Comparison of ENCODE assay signal across 25 mouse cellular contexts in genomic region chr13:41753114-41753513, GRCm38 (mm10).
DNase-seq lines count a peak whose midpoint lies in the region; ATAC-seq lines count a peak whose summit lies in the region.
"Had no signal": no experiment of that assay in that cellular context is flagged by ENCODE, and none has a peak within 500 bp of the region (broad histone marks: within the 10 kb centered on the region; RNA-seq: fewer than 3 reads in every experiment).

No protein-coding gene starts in this region.

- H3K9ac ChIP-seq in heart, embryonic 14.5 days (ENCODE audit: low read length), result no peak overlapping the region
- no peak overlapping the region for H3K9ac ChIP-seq in kidney, embryonic 15.5 days
- H3K9ac ChIP-seq: forebrain, embryonic 13.5 days; hindbrain, embryonic 13.5 days; intestine, embryonic 15.5 days had no signal

- H3K9me3 ChIP-seq in heart, embryonic 10.5 days, result no peaks in the 10 kb centered on the region
- H3K9me3 ChIP-seq in heart, embryonic 14.5 days (ENCODE audit: control insufficient read depth, low read length), result no peaks in the 10 kb centered on the region
- no peaks in the 10 kb centered on the region for H3K9me3 ChIP-seq in kidney, embryonic 15.5 days (replicated peaks)
- H3K9me3 ChIP-seq: forebrain, embryonic 10.5 days; G1E; hindbrain, embryonic 10.5 days; hindbrain, embryonic 13.5 days; intestine, embryonic 15.5 days had no signal

- peak overlapping the region; percentile 16; the same call in 1 of the 2 replicates for H3K27ac ChIP-seq in heart, embryonic 10.5 days
- no peak overlapping the region for H3K27ac ChIP-seq in heart, embryonic 14.5 days (replicated peaks in 1 of 2; ENCODE audit: control insufficient read depth in 1 of 2, insufficient read depth in 1 of 2, low read depth in 2 of 2, low read length in 2 of 2)
- no peak overlapping the region for H3K27ac ChIP-seq in kidney, embryonic 15.5 days
- H3K27ac ChIP-seq: forebrain, embryonic 10.5 days; forebrain, embryonic 13.5 days; hindbrain, embryonic 10.5 days; hindbrain, embryonic 13.5 days; intestine, embryonic 15.5 days had no signal

- H3K4me2 ChIP-seq in heart, embryonic 14.5 days (ENCODE audit: low read length), result no peak overlapping the region
- no peak overlapping the region for H3K4me2 ChIP-seq in kidney, embryonic 15.5 days
- H3K4me2 ChIP-seq: forebrain, embryonic 13.5 days; hindbrain, embryonic 13.5 days; intestine, embryonic 15.5 days had no signal

- peaks cover 26% of the 10 kb centered on the region for H3K4me1 ChIP-seq in heart, embryonic 10.5 days
- H3K4me1 ChIP-seq in heart, embryonic 14.5 days (ENCODE audit: control insufficient read depth in 2 of 2, insufficient read depth in 2 of 2, low read length in 2 of 2), result peaks cover 17 to 24% of the 10 kb centered on the region in 2 experiments
- H3K4me1 ChIP-seq in kidney, embryonic 15.5 days, result no peaks in the 10 kb centered on the region
- H3K4me1 ChIP-seq: forebrain, embryonic 13.5 days; hindbrain, embryonic 13.5 days; intestine, embryonic 15.5 days had no signal

- WGBS in heart, embryonic 10.5 days, result 38% methylated on average over 5 of the region's 5 CpGs
- WGBS in heart, embryonic 14.5 days, result 21% methylated on average over 5 of the region's 5 CpGs
- WGBS in kidney, embryonic 15.5 days, result 36% methylated on average over 5 of the region's 5 CpGs

- intact Hi-C loops in heart, postnatal 10 days (cut with DNase I), result no loop called here

- H3K4me3 ChIP-seq in heart, embryonic 10.5 days, result no peak overlapping the region
- no peak overlapping the region for H3K4me3 ChIP-seq in heart, embryonic 14.5 days (ENCODE audit: control insufficient read depth in 1 of 2, insufficient read depth in 1 of 2, low read depth in 1 of 2, low read length in 2 of 2)
- no peak overlapping the region for H3K4me3 ChIP-seq in kidney, embryonic 15.5 days (replicated peaks)
- H3K4me3 ChIP-seq: forebrain, embryonic 10.5 days; forebrain, embryonic 13.5 days; hindbrain, embryonic 10.5 days; hindbrain, embryonic 13.5 days; intestine, embryonic 15.5 days had no signal

- DNase-seq in heart, embryonic 10.5 days (ENCODE audit: low spot score), result peak; percentile 80
- DNase-seq in heart, adult 8-10 months (ENCODE audit: low spot score), result no peak
- no peak for DNase-seq in heart, postnatal 10 days
- DNase-seq in kidney, postnatal 10 days, result no peak
- DNase-seq: adrenal gland, postnatal 10 days; adrenal gland, postnatal 36 days; B cell, adult 2 months; cerebellum, adult 18-20 months; cerebellum, adult 9-10 months; cerebellum, postnatal 14 days; gastrocnemius, postnatal 10 days; gastrocnemius, postnatal 36 days; kidney, adult 11 months had no signal

- H3K27me3 ChIP-seq in heart, embryonic 10.5 days (ENCODE audit: insufficient read depth, poor library complexity, severe bottlenecking), result no peaks in the 10 kb centered on the region
- H3K27me3 ChIP-seq in heart, embryonic 14.5 days (ENCODE audit: control insufficient read depth, insufficient read depth, low read length), result no peaks in the 10 kb centered on the region
- no peaks in the 10 kb centered on the region for H3K27me3 ChIP-seq in kidney, embryonic 15.5 days
- H3K27me3 ChIP-seq: CH12.LX; forebrain, embryonic 13.5 days; hindbrain, embryonic 13.5 days; intestine, embryonic 15.5 days; Patski had no signal

- ATAC-seq in heart, embryonic 14.5 days (ENCODE audit: insufficient number of reproducible peaks, insufficient read depth, low FRiP score, low read depth), result 0 out of 2 replicates have a peak, but pooled peaks have one; percentile 40
- 0 out of 2 replicates have a peak, but pooled peaks have one; percentile 46 for ATAC-seq in kidney, embryonic 15.5 days (replicated peaks; ENCODE audit: low FRiP score)
- ATAC-seq: forebrain, embryonic 13.5 days; forebrain, embryonic 16.5 days; hindbrain, embryonic 16.5 days; intestine, embryonic 15.5 days; Patski had no signal

- H3K36me3 ChIP-seq in heart, embryonic 10.5 days, result no peaks in the 10 kb centered on the region
- no peaks in the 10 kb centered on the region for H3K36me3 ChIP-seq in heart, embryonic 14.5 days (ENCODE audit: control insufficient read depth, insufficient read depth, low read length)
- no peaks in the 10 kb centered on the region for H3K36me3 ChIP-seq in kidney, embryonic 15.5 days
- H3K36me3 ChIP-seq: forebrain, embryonic 10.5 days; G1E; hindbrain, embryonic 10.5 days; hindbrain, embryonic 13.5 days; intestine, embryonic 15.5 days had no signal
